Mouse (Mus musculus): ENCODE results near the gene Srebf2. TPM values are rescaled to one million over a fixed set of nuclear protein-coding genes. Genes with fewer than 3 reads are reported as not detected.
"Not testable (repeated sequence)": the region's sequence is repeated elsewhere in the genome, so short reads cannot be mapped to it uniquely, and the experiment has no call there.

Gene Srebf2
- 244 and 265 TPM in 2 replicates for polyA plus RNA-seq (2016; fragmentation: Nextera tagmentation; extraction: Ambion mirVana)

DNA sequence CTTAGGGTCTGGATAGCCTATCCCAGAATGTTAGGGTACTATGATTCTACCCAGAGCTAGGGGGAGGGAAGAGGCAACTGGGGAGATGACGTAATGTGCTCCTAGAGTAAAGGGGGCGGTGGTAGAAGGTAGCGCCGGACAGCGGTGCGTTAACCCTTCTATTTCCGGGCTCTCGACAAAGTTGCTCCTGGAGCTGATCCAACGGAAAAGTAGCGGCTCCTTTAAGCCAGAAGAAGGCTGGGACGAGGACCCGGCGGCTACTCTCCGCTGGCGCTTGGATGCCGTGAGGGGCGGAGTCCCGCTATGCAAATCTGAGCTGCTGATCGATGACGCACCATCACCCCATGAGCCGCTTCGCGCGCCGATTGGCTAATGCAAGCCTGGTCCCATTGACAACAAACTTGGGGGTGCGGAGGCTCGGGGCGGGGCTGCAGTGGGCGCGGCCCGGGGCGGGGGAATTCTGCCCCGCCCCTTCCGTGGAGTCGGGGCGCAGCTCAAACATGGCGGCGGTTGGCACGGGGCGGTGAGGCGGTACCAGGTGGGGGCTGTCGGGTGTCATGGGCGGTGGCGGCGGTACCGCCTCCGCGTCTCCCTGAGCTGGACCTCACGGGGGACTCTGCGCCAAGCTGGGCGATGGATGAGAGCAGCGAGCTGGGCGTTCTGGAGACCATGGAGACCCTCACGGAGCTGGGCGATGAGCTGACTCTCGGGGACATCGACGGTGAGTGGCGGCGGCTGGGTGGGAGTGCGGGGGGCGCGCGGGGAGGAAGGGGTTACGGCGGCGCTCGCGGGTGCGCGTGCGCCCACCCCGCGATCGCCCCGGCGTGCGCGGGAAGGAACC is at the start of gene Srebf2:
TSS of gene Srebf2 (plus strand) at position 412 of the 841 bp plus-strand sequence.
- Histone ChIP-seq H3K4me2 (peak within 1 kb of the TSS; percentile 89), H3K27me3 (no peaks in the 10 kb centered on the region), H3K4me3 (replicated peaks) (peak within 1 kb of the TSS; percentile 92), H3K27ac (peak within 1 kb of the TSS; percentile 99), H3K36me3 (replicated peaks) (peaks cover 13% of the 10 kb centered on the region; the same call in 1 of the 2 replicates), H3K9ac (peak within 1 kb of the TSS; percentile 94), H3K9me3 (no peaks in the 10 kb centered on the region), H3K4me1 (peaks cover 53% of the 10 kb centered on the region)
- under 1% methylated on average over 74 of the region's 79 CpGs for WGBS
- peak; percentile 97 for ATAC-seq (ENCODE audit: low FRiP score)

DNA sequence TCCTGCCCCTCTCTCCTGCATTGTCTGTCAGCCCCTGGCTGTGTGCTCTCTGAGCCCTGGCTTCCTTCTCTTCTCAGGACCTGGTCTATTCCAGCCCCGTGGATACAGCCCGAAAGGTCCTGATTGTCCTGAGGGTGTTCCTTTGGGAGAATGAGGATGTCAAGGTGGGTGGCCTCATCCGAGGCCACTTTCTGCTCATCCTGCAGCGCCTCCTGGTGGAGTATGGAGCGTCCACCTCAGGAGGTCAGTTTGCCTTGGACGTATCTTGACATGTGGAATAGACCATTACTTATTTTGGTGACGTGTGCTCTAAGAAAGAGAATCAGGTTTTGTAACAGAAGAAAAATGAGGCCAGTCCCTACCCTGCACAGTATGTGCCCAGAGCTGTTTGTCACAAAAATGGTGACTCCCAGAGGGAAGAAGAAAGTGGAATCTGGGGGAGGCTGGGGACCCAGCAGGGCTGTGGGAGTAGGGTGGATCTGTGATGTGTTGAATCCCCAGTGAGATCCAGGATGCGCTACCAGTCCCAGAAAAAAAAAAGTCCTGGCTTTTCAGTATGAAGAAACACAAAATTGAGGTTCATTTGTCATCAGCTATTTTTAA is 39.9 kb upstream of the Srebf2 start:
- no peak overlapping the region for H3K4me2 ChIP-seq
- H3K9ac ChIP-seq, result no peak overlapping the region
- no peaks in the 10 kb centered on the region for H3K36me3 ChIP-seq (replicated peaks)
- 17% methylated on average over 8 of the region's 8 CpGs for WGBS
- no peaks in the 10 kb centered on the region; the same call in 1 of the 2 replicates for H3K27me3 ChIP-seq
- no peak overlapping the region for H3K4me3 ChIP-seq (replicated peaks)
- no peak for ATAC-seq (ENCODE audit: low FRiP score)
- H3K9me3 ChIP-seq, result no peaks in the 10 kb centered on the region
- H3K4me1 ChIP-seq, result no peaks in the 10 kb centered on the region
- H3K27ac ChIP-seq, result no peak overlapping the region

DNA sequence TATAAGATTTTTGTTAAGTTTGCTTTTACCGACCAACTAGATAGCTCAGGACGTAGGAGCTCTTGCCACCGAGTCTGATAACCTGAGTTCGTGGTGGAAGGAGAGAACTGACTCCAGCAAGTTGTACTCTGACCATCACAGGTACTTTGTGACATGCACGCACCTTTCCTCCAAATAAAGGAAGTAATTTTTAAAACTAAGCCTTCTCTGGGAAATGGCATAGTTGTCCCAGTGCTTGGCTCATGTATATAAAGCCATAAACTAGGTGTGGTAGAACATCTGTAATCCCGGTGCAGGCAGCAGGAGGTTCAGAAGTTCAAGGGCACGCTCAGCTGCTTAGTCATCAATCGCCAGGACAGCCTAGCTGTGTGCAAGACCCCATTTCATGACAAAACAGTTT is 26.4 kb upstream of the Srebf2 start:
- no peaks in the 10 kb centered on the region for H3K27me3 ChIP-seq
- H3K4me1 ChIP-seq, result no peaks in the 10 kb centered on the region
- H3K36me3 ChIP-seq (replicated peaks), result no peaks in the 10 kb centered on the region
- H3K9me3 ChIP-seq, result no peaks in the 10 kb centered on the region
- H3K27ac ChIP-seq, result no peak overlapping the region
- 92% methylated on average over 8 of the region's 8 CpGs for WGBS
- no peak overlapping the region for H3K9ac ChIP-seq
- H3K4me3 ChIP-seq (replicated peaks), result no peak overlapping the region
- H3K4me2 ChIP-seq, result no peak overlapping the region
- ATAC-seq (ENCODE audit: low FRiP score), result no peak

DNA sequence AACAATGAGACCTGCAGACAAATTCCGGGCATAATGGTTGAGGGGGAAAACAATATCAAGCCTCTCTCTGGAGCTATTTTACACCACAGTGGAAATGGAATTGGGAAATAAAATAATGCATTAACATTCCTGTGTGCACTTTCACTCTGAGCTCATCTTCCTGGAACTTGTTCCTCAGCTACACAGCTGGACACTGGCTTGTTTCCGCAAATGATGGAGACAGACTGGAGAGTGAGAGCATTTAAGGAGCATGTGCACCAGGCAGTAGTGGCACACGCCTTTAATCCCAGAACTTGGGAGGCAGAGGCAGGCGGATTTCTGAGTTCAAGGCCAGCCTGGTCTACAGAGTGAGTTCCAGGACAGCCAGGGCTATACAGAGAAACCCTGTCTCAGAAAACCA is 20.3 kb upstream of the Srebf2 start:
- Histone ChIP-seq H3K4me2 (peak overlapping the region; percentile 89), H3K4me1 (peaks cover 19% of the 10 kb centered on the region), H3K36me3 (replicated peaks) (peaks cover 11% of the 10 kb centered on the region)
- H3K9ac ChIP-seq; H3K4me3 ChIP-seq (replicated peaks); H3K9me3 ChIP-seq; H3K27ac ChIP-seq; H3K27me3 ChIP-seq; ATAC-seq (ENCODE audit: low FRiP score): not testable (repeated sequence)
- 80% methylated on average over 4 of the region's 4 CpGs for WGBS

DNA sequence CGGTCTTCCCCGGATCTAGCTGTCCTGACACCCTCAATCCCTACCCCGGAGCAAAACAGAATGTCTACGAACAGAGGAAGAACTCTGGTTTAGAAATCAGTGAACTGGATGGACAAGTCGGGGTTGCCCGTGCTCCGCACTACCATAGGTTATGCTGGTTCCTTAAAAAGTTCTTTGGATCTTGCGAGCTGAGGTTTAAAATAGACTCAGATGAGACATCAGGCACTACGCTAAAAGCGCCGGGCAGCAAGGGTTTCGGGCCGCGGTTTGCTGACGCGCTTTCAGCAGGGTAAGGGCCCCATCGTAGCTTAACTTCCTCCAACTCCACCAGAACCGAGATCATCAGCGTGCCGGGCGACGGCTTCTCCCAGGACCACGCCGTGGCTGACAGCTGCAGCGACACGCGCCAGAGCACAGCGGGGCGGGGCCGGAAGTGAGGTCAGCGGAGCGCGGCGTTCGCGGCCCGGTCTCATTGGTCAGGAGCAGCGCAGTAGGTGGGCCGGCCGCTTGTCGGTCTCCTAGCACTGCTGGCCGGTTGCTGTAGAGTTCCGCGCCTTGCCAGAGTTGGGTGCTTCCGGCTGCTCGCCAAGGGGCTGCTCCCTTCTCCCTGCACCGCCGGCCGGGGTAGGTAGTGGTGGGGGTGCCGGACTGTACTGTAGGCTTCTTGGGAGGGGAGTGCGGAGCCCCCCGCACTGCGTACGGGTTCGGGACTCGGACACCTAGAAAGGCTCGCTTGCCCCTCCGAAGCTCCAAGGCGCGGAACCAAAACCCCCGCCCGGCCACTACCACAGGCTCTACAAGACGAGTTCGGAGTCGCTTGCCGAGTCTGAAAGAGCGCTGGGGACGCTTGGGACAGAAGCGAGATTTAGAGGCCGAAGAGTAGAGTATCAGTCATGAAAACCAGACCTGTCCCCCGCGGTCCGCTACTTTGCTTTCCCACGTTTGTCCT is 19.3 kb upstream of the Srebf2 start, which contains the start of gene Ccdc134:
TSS of gene Ccdc134 (plus strand) at position 497 of the 949 bp plus-strand sequence.
- Histone ChIP-seq H3K27ac (peak within 1 kb of the TSS; percentile 68), H3K4me1 (peaks cover 19% of the 10 kb centered on the region), H3K9me3 (no peaks in the 10 kb centered on the region), H3K4me3 (replicated peaks) (peak within 1 kb of the TSS; percentile 75), H3K4me2 (peak within 1 kb of the TSS; percentile 89), H3K27me3 (no peaks in the 10 kb centered on the region), H3K36me3 (replicated peaks) (peaks cover 18% of the 10 kb centered on the region), H3K9ac (peak within 1 kb of the TSS; percentile 85)
- ATAC-seq (ENCODE audit: low FRiP score), result peak; percentile 99
- under 1% methylated on average over 74 of the region's 74 CpGs for WGBS

DNA sequence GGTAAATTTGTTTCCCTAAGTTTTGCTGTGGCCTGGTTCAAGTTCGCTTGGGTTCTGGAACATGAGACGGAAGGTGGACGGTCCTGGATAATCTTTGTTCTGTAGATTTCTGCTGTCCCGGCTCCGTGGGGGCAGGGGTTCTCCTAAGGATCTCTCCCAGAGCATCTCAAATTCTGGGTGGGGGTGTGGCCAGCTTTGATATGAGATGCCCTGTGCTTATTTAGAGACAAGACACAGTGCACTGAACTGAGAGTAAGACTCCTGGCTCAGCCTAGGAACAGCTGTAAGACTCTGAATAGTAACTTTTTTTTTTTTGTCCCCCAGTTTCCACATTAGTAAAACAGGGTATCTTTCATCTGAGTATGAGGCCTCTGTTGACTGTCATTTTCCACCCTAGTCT is 18.6 kb upstream of the Srebf2 start:
- Histone ChIP-seq H3K27me3 (no peaks in the 10 kb centered on the region), H3K9me3 (no peaks in the 10 kb centered on the region), H3K9ac (peak overlapping the region; percentile 85), H3K27ac (peak overlapping the region; percentile 68; the same call in 1 of the 2 replicates), H3K4me3 (replicated peaks) (peak overlapping the region; percentile 75), H3K4me1 (peaks cover 19% of the 10 kb centered on the region), H3K36me3 (replicated peaks) (peaks cover 18% of the 10 kb centered on the region), H3K4me2 (peak overlapping the region; percentile 89)
- 2% methylated on average over 5 of the region's 5 CpGs for WGBS
- ATAC-seq (ENCODE audit: low FRiP score), result no peak

DNA sequence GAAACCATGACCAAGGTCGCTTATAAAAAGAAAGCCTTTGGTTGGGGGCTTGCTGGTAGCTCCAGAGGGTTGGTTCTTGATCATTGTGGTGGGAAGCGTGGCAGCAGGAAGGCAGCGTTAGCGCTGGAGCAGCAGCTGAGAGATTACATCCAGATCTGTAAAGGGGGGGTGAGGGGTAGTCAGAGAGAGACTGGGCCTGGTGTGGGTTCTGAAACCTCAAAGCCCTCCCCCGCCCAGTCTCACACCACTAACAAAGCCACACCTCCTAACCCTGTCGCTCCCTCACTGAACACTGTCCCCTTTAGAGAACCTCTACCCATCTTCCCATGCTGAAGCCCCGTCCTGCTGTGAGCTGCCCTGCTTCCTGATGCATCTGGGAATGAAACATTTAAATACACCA is 16.4 kb upstream of the Srebf2 start:
- Histone ChIP-seq H3K27me3 (no peaks in the 10 kb centered on the region), H3K4me2 (no peak overlapping the region), H3K27ac (no peak overlapping the region), H3K4me1 (peaks cover 19% of the 10 kb centered on the region), H3K9ac (no peak overlapping the region), H3K4me3 (replicated peaks) (no peak overlapping the region), H3K36me3 (replicated peaks) (peaks cover 22% of the 10 kb centered on the region), H3K9me3 (no peaks in the 10 kb centered on the region)
- ATAC-seq (ENCODE audit: low FRiP score), result no peak
- WGBS, result 74% methylated on average over 7 of the region's 7 CpGs

DNA sequence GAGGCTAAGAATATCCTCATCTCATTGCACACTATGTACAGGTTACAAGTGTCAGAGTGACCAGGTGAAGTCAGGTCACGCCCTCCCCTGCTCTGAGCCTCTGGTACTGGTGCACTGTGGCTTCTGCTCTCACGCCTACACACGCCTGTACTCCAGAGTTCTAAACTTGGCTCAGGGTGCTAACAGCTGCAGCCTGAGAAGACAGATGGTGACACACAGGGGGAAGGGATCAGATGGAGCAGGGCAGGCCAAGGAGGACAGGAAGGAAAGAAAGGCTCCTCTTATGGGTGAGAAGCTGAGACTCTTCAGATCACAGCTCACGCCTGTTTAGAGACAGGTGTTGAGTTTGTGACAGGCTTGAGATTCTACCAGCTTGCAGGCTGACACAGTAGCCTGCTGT is 11.6 kb upstream of the Srebf2 start:
- no peak overlapping the region for H3K9ac ChIP-seq
- ATAC-seq (ENCODE audit: low FRiP score), result no peak
- no peaks in the 10 kb centered on the region for H3K27me3 ChIP-seq
- WGBS, result 90% methylated on average over 4 of the region's 4 CpGs
- no peaks in the 10 kb centered on the region for H3K9me3 ChIP-seq
- H3K4me3 ChIP-seq (replicated peaks), result no peak overlapping the region
- peaks cover 22% of the 10 kb centered on the region for H3K36me3 ChIP-seq (replicated peaks)
- no peak overlapping the region for H3K4me2 ChIP-seq
- H3K27ac ChIP-seq, result no peak overlapping the region
- H3K4me1 ChIP-seq, result no peaks in the 10 kb centered on the region

DNA sequence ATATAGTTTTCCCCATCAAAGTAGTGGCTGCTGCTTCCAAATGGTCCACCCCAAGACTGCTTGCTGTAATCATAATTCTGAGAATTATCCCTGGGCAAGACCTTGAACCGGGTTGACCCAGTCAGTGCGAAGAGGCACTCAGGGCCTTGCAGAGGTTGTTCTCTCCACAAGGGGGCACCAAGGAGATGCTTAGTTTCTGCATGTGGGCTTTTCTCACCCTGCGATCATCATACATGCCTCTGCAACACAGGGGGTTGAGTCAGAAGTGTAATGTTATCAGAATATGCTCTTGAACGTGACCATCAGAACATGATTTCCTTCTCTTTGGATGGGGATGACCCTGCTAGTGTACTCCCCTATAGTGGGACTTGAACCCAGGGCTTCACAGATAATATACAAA is 8.4 kb upstream of the Srebf2 start:
- ATAC-seq (ENCODE audit: low FRiP score), result 0 out of 2 replicates have a peak, but pooled peaks have one; percentile 53
- 56% methylated on average over 4 of the region's 4 CpGs for WGBS
- peaks cover 11% of the 10 kb centered on the region for H3K36me3 ChIP-seq (replicated peaks)

DNA sequence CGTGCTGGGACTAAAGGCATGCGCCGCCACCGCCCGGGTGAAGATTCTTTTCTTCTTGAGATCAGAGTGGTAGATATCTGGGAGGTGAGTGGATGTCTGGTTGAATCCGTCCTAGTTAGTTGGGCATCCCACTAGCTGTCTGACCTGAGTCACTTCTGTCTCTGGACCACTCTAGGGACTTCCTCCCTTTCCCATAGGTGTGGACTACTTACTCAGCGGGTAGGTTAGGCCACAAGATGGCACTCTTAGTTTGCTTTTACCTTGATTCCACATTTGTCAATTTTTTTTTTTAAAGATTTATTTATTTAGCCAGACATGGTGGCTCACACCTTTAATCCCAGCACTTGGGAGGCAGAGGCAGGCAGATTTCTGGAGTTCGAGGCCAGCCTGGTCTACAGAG is 7.8 kb upstream of the Srebf2 start:
- no peaks in the 10 kb centered on the region for H3K9me3 ChIP-seq
- 92% methylated on average over 8 of the region's 8 CpGs for WGBS
- no peak overlapping the region for H3K27ac ChIP-seq
- no peaks in the 10 kb centered on the region for H3K27me3 ChIP-seq
- H3K4me2 ChIP-seq, result no peak overlapping the region
- no peak overlapping the region for H3K9ac ChIP-seq
- ATAC-seq (ENCODE audit: low FRiP score), result no peak
- peaks cover 5% of the 10 kb centered on the region for H3K4me1 ChIP-seq
- H3K36me3 ChIP-seq (replicated peaks), result peaks cover 9% of the 10 kb centered on the region
- no peak overlapping the region for H3K4me3 ChIP-seq (replicated peaks)

More for the DNA sequence above, 8.4 kb upstream of the Srebf2 start:
- Histone ChIP-seq H3K9me3 (no peaks in the 10 kb centered on the region), H3K4me2 (no peak overlapping the region), H3K4me3 (replicated peaks) (no peak overlapping the region), H3K27me3 (no peaks in the 10 kb centered on the region), H3K4me1 (no peaks in the 10 kb centered on the region), H3K27ac (no peak overlapping the region), H3K9ac (no peak overlapping the region)

DNA sequence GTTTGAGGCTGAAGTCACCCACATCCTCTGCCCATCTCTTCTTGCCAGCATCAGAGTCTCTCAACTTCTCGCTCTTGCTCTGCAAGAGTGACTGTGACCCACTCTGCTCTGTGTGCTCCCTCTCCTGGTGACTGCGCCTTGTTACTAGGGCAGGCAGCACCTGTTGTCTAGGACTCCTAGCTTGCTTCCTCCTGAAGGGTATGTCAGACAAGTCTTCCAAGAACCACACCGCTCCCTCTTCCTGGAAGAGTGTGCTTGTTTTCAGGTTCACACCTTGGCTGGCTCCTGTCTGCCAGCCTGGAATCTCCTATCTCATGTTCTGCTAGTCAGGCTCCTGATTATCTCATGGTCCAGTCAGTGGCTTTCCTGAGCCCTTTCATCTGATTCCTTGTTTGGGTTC is 6.6 kb upstream of the Srebf2 start:
- no peak for ATAC-seq (ENCODE audit: low FRiP score)
- no peak overlapping the region for H3K4me2 ChIP-seq
- no peaks in the 10 kb centered on the region for H3K27me3 ChIP-seq
- peaks cover 9% of the 10 kb centered on the region for H3K36me3 ChIP-seq (replicated peaks)
- H3K9ac ChIP-seq, result no peak overlapping the region
- H3K27ac ChIP-seq, result no peak overlapping the region
- no peak overlapping the region for H3K4me3 ChIP-seq (replicated peaks)
- 86% methylated on average over 3 of the region's 3 CpGs for WGBS
- no peaks in the 10 kb centered on the region for H3K9me3 ChIP-seq
- H3K4me1 ChIP-seq, result peaks cover 17% of the 10 kb centered on the region

DNA sequence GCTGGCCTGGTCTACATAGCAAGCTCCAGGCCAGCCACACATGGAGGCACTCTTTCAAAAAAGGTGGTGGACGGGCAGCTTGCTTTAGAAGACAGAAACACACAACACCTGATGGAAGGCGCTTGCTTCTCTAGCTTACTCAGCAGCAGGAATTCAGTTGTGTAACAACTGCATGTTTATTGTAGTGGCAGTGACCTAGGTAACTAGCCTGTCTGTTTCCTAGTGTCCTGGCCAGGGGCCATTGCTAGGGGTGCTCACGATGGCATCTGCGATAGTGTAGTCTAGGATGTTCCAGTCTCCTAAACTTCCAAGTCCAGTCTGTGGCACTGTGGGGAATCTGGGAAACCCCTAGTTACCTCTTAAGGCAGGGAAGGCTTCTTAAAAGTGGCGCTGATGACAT is 2.8 kb upstream of the Srebf2 start:
- H3K4me2 ChIP-seq, result no peak overlapping the region
- peaks cover 39% of the 10 kb centered on the region for H3K4me1 ChIP-seq
- no peaks in the 10 kb centered on the region for H3K9me3 ChIP-seq
- 88% methylated on average over 5 of the region's 5 CpGs for WGBS
- no peak overlapping the region for H3K4me3 ChIP-seq (replicated peaks)
- H3K27me3 ChIP-seq, result no peaks in the 10 kb centered on the region
- no peak for ATAC-seq (ENCODE audit: low FRiP score)
- no peak overlapping the region for H3K9ac ChIP-seq
- H3K36me3 ChIP-seq (replicated peaks), result peaks cover 9% of the 10 kb centered on the region
- H3K27ac ChIP-seq, result peak overlapping the region; percentile 67

Data from forebrain, embryonic 12.5 days (tissue).